Mouse (Mus musculus) frontal cortex, postnatal 10 days (tissue): ENCODE data around the gene Slc39a8.
A peak's percentile ranks its signal among the peaks of the same experiment; 100 is the strongest.

ENCODE experiments used
- DNase-seq, 2 experiments: peaks; one replicate each; pipeline ENCODE4 v3.0.0; 2022; ENCODE audit warnings: low spot score in 2 of 2, mixed read lengths in 1 of 2

Gene Slc39a8

DNA sequence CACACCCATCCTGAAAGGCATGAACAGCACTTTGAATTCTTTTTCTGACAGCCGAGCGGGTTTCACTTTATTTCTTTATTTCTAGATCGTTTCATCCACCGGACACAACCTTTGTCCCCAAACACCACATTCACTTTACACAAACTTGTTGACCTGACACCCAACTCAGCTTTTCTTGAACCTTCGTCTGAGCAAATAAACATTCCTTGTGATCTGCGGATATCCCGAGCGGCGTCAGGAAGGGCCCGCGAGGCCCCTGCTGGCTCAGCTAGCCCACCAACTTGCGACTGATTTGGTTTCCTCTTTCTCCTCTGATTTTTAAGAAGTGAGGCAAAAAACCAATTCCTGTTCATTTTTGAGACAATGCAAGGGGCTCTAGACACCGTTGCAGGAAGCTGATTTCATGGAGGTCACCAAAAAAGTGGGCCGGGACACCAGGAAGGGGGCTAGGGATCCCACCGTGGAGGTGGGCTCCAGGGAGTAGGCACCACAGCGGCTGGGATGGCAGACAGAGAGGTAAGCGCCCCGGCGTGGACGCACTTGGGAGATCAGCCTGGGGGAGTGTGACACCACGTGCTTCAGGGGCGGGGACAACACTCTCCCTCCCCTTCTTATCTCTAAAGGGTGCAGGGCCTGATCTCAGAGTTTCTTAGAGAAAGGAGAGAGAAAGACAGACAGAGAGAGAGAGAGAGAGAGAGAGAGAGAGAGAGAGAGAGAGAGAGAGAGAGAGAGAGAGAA is at the start of gene Slc39a8:
Gene Slc39a8 (plus strand): TSS at position 264 of the 738 bp plus-strand sequence.
- peak; percentile 21 to 59 for DNase-seq

DNA sequence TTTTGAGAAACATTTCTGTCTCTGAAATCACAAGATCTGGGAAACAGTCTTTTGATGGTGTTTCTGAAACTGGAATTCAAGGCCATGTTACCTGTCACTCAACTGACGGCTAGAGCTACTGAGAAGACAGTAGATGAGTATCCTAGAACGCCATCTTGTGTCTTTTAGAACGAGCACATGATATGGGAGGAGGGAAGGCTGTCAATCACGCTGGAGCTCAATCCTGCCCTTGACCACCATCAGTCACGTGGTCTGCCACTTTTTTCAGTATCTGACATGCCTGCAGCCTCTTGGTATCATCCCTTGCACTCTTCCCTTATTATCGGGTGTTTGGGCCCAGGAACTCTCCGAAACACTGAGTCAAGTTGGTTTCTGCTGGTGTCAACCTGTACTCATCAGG is 40.0 kb upstream of the Slc39a8 start:
- DNase-seq, result no peak

DNA sequence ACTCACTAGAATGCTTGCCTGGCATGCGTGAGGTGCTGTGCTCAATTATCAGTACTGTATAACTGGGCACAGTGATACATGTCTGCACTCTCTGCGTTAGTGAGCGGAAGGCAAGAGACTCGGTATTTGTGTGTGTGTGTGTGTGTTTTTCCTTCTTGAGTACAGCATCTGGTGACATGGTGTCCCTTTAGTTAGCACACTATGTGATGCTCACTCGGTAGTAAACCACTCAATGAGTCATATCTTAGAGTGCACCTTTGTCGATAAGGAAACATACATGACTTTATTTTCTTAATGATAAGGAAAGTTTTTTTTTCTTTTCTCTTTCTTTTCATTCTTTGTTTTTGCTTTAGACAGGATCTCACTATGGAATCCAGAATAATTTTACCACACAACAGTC is 29.0 kb upstream of the Slc39a8 start:
- no peak for DNase-seq

DNA sequence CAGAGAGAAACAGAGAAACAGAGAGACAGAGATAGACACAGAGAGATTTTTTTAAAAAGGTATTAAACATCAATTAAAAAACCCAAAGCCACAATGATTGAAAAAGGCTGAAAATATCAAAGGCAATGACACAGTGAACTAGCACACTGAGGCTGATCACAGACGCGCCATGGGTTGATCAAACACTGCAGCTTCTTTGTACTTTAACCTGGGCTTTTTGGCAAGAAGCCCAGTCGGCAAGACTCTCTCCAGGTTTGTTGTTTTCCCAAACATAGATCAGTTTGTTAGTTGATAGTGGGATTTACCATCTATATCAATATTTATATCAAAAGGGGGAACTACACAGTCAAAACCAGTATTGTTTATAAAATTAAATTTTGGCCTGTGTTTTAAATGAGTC is 26.8 kb upstream of the Slc39a8 start:
- no peak for DNase-seq

DNA sequence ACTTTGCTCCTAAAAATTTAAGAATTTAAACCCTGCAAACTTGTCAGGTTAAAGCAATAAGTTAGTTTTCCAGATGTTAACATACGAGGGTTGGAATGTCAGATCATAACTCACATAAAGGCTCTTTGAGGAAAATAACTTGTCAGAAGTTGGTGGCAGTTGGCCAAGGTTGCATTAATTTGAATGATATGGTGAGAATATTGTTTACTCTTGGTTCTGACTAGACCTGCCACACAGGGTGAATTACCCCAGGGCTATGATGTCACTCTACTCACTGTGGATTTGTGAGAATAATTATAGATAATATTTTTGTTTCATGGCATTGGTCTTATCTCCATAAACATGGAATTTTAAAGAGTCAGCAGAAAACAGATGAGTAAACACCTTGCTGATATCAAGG is 26.4 kb upstream of the Slc39a8 start:
- no peak for DNase-seq

DNA sequence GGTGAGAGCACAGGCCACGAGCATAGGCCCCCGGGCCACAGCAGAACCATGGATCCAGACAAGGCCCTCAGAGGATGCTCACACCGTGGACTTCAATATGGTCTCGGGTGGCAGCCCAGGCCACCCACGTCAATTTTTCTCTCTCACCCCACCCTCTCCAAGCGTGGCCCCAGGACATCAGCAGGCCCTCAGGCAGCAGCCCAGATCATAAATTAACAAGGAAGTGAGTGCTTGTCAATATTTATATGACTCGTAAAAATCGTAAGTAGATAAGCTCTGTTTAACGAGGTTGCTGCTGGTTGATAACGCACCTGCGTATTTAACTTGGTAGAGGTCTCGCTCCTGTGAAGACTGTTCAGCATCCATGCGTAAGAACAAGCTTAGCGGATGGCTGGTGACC is 10.4 kb upstream of the Slc39a8 start:
- no peak for DNase-seq

DNA sequence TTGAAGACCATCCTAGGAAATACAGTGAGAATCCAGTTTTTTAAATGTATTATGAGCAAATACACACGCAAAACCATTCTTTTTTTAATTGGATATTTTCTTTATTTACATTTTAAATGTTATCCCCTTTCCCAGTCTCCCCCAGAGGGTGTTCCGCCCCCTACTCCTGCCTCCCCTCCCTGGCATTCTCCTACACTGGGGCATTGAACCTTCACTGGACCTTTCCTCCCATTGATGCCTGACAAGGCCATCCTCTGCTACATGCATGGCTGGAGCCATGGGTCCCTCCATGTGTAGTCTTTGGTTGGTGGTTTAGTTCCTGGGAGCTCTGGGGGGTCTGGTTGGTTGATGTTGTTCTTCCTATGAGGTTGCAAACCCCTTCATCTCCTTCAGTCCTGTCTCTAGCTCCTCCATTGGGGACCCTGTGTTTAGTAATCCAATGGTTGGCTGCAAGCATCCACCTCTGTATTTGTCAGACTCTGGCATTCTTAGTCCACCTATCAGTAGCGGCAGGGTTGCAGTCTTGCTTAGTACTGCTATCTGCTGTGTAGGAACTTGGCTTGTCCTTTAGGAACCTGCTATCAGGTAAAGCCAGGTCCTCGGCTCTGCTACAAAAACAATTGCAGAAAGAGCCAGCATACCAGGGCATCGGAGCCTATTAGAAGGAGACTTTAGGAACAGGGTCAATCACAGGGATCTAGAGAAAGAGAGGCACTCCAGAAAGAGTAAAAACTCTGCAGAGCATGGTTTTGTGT is 8.9 kb upstream of the Slc39a8 start:
- no peak for DNase-seq

DNA sequence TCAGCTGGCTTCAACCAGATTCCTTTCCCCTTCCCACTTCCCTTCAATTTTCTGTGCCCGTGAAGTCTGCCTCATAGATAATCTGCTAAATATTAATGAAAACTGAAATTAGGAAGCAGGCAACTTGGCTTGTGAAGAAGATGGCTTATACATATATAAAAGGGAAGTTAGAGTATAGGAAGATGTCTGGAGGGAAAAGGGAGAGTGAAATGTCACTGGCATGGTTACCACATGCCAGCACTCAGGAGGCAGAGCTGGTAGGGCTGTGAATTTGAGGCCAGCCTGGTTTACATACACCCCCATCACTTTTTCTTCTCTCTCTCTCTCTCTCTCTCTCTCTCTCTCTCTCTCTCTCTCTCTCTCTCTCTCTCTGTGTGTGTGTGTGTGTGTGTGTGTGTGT is 8.0 kb upstream of the Slc39a8 start:
- DNase-seq, result no peak

DNA sequence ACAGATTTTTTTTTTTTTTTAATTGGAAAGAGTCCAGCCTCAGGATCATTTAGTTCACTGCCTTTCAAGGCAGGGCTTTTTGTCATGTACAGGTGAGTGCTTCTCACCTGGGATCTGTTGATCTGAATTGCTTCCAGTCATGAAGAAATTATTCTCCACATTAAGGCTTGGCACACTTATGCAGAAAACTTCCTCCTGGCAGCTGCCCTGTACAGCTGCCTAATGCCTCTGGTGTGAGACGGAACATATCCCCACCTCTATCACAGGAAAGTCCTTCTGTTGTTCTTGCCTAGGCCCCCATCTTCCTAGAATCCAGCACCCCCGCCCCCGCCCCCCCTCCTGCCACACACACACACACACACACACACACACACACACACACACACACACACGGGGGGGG is 643 bp upstream of the Slc39a8 start:
- DNase-seq, result no peak

DNA sequence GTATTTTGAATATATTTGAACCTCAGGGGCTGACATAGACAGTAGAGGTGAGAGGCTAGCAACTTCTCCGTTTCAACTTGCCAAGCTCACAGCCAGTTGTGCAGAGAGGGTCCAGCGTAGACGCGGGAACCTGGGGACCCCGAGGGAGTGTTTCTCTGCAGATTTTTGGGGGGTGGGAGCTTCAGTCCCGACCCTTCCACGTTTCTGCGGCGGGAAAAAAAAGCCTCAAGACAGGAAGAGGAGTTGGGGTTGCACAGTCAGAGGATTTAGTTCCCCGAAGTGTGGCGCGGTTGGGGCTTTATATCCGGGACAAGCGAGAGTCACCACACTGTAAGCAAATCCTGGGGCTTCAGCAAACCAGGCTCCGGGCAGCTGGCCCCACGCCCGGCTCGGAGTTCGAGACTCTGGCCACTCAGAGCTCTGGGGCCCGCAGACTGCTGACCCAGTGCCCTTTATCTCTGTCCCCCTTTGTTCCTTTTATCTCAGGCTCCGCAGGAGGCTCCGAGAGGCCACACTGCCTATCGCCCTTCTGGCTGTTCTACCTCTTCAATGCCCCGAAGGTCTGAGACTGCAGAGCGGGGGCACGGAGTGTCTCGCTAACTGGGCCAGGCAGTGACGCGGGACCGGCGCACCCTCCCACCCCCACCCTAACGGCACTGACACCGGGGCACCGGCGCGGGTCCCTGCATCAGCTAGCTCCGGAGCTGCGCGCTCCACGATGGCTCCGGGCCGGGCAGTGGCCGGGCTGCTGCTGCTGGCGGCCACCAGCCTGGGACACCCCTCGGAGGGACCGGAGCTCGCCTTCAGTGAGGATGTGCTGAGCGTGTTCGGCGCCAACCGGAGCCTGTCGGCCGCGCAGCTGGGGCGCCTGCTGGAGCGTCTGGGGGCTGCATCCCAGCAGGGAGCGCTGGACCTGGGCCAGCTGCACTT is 940 bp downstream of the Slc39a8 start:
- DNase-seq, result peak; percentile 17 to 21

DNA sequence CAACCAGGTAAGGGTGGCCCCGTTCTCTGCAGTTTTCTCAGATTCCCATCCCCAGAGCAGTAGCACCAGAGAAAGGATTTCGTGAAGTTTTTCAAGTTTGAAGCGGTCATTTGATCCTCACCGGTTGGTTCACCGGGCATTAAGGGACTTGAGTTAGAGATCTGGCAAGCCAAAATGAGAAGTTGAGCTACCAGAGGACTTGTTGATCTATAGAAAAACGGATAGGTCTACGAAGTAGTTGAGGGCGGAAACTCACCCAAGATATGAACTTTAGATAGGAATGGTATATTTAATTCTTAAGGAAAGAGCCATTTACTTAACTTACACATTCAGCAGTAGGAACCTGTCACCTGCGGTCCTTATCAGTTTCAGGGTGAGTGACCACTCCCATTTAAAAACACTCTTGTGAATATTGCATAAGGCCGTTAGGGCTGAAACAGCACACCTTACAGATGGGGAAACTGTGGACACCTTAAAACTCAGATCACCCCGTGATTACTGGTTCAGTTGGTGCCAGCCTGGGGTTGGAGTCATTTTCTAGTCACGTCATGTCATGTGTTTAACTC is 1.7 kb downstream of the Slc39a8 start:
- DNase-seq, result no peak

DNA sequence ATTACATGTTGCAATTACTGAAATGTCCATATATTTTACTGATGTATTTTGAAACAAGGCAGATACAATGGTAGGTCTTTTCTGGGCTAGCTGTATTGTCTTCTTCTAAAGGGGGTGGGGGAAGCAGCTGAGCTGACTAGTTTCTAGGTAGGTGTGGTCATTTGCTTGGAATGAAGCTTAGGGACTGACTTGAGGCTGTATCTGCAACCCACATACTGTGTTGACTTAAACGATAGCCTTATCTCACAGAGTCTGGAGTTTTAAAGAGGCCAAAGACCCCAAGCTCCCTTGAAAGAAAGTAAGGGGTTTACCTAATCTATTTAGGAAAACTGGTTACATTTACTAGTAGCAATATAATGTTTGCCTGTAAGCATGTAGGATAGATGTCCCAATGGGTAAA is 2.9 kb downstream of the Slc39a8 start:
- no peak for DNase-seq

DNA sequence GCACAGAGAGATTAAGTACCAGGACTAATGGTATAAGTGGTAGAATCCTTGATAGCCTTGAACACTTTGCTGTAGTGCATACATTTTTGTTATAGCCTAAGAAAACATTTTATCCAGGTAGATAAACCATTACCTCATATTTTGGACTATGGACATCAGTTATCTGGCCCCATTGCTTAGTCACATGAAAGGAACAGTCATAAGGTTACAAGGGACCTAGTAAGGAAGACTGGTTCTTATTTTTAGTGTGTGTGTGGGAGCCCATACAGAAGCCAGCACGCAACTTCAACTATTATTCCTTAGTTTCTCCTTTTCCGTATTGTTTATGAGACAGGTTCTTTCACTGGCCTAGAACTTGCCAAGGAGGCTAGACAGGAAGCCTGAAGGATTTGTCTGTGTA is 7.4 kb downstream of the Slc39a8 start:
- no peak for DNase-seq

DNA sequence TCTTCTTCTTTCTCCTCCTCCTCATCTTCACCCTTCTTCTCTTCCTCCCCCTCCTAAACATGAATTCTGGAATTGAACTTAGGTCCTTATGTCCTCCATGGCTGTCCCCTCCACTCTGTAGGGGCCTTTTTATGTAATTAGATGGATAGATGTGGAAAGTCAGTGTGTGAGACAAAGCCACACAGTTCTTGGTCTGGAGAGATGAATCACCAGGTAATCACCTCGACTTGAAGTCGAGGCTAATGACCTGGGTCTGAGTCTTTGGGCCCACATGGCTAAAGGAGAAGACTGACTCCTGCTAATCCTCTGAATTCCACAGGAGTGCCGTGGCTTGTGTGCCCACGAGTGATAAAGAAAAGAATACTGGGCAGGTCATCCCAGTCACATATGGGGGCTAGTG is 7.8 kb downstream of the Slc39a8 start:
- DNase-seq, result no peak

DNA sequence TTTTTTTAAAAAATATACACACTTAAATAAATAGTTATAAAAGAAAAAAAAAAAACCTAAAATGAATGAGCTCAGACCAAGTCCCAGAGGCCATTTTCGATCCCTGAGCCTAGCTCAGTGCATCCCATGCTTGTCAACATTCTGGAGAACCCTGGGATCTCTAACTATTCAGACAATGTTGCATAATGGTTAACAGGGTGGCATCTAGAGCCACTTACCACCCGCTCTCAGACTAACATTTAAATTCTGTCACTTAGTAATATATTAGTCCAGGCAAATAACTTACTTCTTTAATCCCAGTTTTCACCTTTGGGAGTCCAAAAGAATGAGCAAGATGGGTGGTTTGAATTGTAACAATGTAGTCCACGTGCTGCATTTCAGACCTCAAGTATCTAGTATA is 9.9 kb downstream of the Slc39a8 start:
- DNase-seq, result no peak

DNA sequence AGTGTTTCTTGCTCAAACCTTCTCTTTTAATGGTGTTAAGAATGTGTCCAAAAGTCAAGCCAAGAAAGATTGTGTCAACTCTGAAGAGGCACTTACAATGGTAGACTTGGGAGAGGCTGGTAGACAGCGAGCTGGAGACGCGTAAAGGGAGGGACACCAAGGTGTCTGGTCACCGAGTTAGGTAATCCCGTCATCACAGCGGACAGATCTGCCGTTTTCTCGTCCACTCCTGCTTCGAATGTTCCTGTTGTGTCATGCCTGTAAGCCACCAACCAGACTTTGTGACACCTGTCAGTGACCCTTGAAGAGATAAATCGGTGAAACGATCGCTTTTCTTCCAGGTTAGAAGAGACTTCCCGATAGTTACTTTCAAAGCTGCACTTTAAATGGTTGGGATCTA is 14.5 kb downstream of the Slc39a8 start:
- DNase-seq, result no peak

DNA sequence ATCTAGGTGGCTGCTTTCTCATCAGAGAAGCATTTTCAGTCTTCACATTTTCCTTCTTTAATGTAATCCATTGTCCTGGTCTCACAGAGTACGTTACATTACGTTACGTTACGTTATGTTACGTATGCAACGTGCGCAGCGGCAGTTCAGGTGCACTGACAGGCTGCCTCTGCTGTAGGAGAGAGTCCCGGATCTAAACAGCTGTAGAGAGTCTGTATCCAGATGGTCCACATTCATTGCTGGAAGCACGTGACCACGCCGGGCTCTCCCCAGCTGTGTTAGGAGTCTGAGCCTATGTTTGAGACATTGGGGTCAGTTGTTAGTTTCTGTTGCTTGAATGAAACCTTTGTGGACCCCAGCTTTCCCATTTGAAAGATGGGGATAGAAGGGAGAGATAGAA is 15.1 kb downstream of the Slc39a8 start:
- DNase-seq, result no peak

DNA sequence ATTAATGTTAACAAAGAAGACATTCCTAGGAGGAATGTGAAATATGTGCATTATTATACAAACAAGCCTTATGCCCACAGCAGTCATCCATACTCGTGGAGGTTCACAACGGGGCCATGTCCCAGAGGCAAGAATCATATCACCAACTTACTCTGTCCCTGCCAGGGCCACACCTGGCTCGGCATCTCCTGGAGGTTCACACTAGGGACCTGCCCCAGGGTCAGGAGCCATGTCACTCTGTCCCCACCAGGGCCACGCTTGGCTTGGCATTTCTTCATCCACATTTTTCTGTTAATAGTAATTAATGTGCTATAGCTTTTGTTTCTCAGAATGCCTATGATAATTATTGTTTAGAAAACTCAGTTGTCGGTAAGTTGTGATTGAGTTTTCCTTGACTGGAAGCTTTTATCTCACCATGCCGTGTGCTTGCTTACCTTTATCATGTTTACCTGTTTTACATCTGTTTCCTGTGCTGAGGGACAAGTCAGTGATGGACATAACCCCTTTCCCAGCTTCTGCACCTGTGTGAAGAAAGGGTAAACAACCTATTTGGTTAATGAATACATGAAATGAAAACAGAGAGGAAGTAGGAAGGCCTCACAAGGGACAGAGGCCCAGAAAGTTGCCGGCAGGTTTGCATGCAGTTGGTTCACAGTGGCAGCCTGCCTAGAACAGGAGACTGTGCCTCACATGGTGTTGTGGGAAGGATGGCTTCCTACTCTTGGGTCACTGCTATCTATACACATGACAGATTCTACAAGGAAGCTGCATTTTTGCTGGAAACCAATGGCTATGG is 16.8 kb downstream of the Slc39a8 start:
- DNase-seq, result no peak

DNA sequence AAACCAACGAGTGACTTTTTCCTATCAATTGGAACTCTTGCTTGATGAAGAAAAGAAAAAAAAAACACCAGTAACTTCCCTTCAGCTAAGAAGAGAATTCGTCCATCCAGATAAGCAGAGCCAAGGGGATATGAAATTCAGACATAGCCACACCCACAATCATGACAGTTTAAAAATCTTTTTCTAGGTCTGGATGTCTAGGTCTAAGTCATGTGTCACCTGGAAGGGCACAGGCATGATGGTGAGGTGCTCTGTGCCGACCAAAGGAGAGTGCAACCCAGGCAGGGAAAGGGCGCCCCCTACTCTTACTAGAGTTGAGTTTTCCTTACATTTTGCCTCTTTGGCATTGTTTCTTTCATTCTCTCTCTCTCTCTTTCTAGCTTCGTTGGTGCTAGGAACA is 18.1 kb downstream of the Slc39a8 start:
- DNase-seq, result no peak

DNA sequence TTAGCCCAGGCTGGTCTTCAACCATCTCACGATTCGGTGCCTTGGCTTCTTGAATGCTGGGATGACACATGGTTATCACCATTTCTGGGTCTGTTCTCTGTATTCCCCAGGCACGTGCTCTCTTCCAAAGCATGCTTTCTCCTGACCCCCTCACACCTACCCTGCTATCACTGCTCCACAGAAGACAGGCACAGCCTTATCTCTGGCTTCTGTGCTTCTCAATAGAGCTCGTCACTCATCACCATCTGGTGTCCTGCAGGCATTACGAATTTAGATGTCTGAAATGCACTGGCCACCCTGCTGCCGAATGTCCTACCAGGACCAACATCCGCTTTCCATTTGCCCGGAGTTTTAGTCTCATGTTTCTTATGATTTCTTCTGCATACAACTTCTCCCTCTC is 18.6 kb downstream of the Slc39a8 start:
- DNase-seq, result no peak

DNA sequence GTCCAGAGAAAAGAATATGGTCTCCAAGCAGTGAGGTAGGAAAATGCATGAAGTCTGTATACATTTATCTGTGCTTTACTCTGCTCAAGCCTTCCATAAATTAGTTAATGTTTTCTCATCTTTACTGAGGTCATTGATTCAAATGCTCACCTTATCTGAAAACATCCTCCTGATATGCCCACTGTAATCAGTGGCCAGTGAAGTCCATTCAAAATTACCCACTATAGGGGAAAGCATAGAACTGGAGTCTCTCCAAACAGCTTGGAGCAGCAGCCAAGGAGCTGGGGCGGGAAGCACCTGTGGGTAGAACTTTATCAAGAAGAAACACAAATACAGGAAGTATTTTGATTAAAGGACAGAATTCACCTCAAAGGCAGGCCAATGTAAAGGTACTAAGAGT is 19.8 kb downstream of the Slc39a8 start:
- DNase-seq, result no peak
